Comparison of ENCODE assay signal across 11 mouse cellular contexts in genomic region chr8:4372657-4373056, GRCm38 (mm10). TPM values are rescaled to one million over a fixed set of nuclear protein-coding genes. Genes with fewer than 3 reads are reported as not detected.
DNase-seq lines count a peak whose midpoint lies in the region; ATAC-seq and TF ChIP-seq lines count a peak whose summit lies in the region.
"Had no signal": no experiment of that assay in that cellular context is flagged by ENCODE, and none has a peak within 500 bp of the region (broad histone marks: within the 10 kb centered on the region; RNA-seq: fewer than 3 reads in every experiment).

No protein-coding gene starts in this region.

- no peak for TF ChIP-seq EP300 in liver, postnatal 0 days (IDR thresholded peaks at IDR 0.05; ENCODE audit: low read depth)

- H3K27ac ChIP-seq in forebrain, embryonic 14.5 days (ENCODE audit: low read depth, low read length), result no peak overlapping the region
- no peak overlapping the region for H3K27ac ChIP-seq in forebrain, embryonic 11.5 days (ENCODE audit: low read depth, low read length)
- no peak overlapping the region for H3K27ac ChIP-seq in liver, postnatal 0 days (ENCODE audit: low read depth)
- H3K27ac ChIP-seq in liver, embryonic 12.5 days, result no peak overlapping the region
- H3K27ac ChIP-seq: embryonic facial prominence, embryonic 13.5 days; hindbrain, embryonic 10.5 days; liver, embryonic 13.5 days had no signal

- no peak overlapping the region for H3K9ac ChIP-seq in forebrain, embryonic 14.5 days (ENCODE audit: low read length)
- H3K9ac ChIP-seq in forebrain, embryonic 11.5 days (ENCODE audit: low read length), result no peak overlapping the region
- no peak overlapping the region for H3K9ac ChIP-seq in liver, postnatal 0 days (replicated peaks)
- no peak overlapping the region for H3K9ac ChIP-seq in liver, embryonic 12.5 days
- H3K9ac ChIP-seq: embryonic facial prominence, embryonic 13.5 days; liver, embryonic 13.5 days had no signal

- CTCF ChIA-PET in Patski (lab: Charles Lee), result interaction anchor here (0.7 to 2.0 kb wide), 9 partner anchors 12 to 185 kb away, joined by 3 to 10 read pairs (median 4); no protein-coding TSS in a partner anchor

- no peaks in the 10 kb centered on the region for H3K36me3 ChIP-seq in forebrain, embryonic 14.5 days (ENCODE audit: control insufficient read depth, insufficient read depth, low read length)
- no peaks in the 10 kb centered on the region for H3K36me3 ChIP-seq in forebrain, embryonic 11.5 days (ENCODE audit: control insufficient read depth, insufficient read depth, low read length)
- no peaks in the 10 kb centered on the region for H3K36me3 ChIP-seq in liver, postnatal 0 days (replicated peaks; ENCODE audit: insufficient read depth, low read length)
- no peaks in the 10 kb centered on the region for H3K36me3 ChIP-seq in liver, embryonic 12.5 days
- H3K36me3 ChIP-seq: embryonic facial prominence, embryonic 13.5 days; hindbrain, embryonic 10.5 days; liver, embryonic 13.5 days had no signal

- 76% methylated on average over 2 of the region's 2 CpGs for WGBS in forebrain, embryonic 14.5 days
- 78% methylated on average over 2 of the region's 2 CpGs for WGBS in forebrain, embryonic 11.5 days
- 69% methylated on average over 2 of the region's 2 CpGs for WGBS in liver, postnatal 0 days (ENCODE audit: insufficient replicate concordance)
- 52% methylated on average over 2 of the region's 2 CpGs for WGBS in liver, embryonic 12.5 days (ENCODE audit: insufficient replicate concordance)

- no peak overlapping the region for H3K4me3 ChIP-seq in forebrain, embryonic 14.5 days (ENCODE audit: low read depth, low read length)
- no peak overlapping the region for H3K4me3 ChIP-seq in forebrain, embryonic 11.5 days (ENCODE audit: low read depth, low read length)
- H3K4me3 ChIP-seq in liver, postnatal 0 days (ENCODE audit: low read depth, low read length), result no peak overlapping the region
- H3K4me3 ChIP-seq in liver, embryonic 12.5 days, result no peak overlapping the region
- H3K4me3 ChIP-seq: embryonic facial prominence, embryonic 13.5 days; hindbrain, embryonic 10.5 days; liver, embryonic 13.5 days had no signal

- TF ChIP-seq CTCF in liver, postnatal 0 days (IDR thresholded peaks at IDR 0.05; ENCODE audit: low read depth), result peak; percentile 54
- TF ChIP-seq CTCF in Patski (IDR thresholded peaks at IDR 0.05), result peak; percentile 45

- peak; percentile 30 for DNase-seq in forebrain, embryonic 14.5 days (ENCODE audit: low spot score)
- no peak for DNase-seq in forebrain, embryonic 11.5 days (ENCODE audit: low spot score)
- no peak for DNase-seq in liver, postnatal 0 days
- no peak for DNase-seq in Patski (ENCODE audit: low read depth, low spot score)
- peak; percentile 40 for DNase-seq in naive thymus-derived CD4-positive, alpha-beta T cell, adult 2 months (ENCODE audit: low read depth)
- DNase-seq in frontal cortex, postnatal 25 days (ENCODE audit: low spot score in 2 of 2), result no peak
- no peak for DNase-seq in left cerebral cortex, adult 18-20 months (ENCODE audit: low spot score in 2 of 2)
- DNase-seq: liver, embryonic 13.5 days had no signal

- no peaks in the 10 kb centered on the region for H3K4me1 ChIP-seq in forebrain, embryonic 14.5 days (ENCODE audit: control insufficient read depth, insufficient read depth, low read length)
- no peaks in the 10 kb centered on the region for H3K4me1 ChIP-seq in forebrain, embryonic 11.5 days (replicated peaks; ENCODE audit: control insufficient read depth, insufficient read depth, low read length)
- no peaks in the 10 kb centered on the region for H3K4me1 ChIP-seq in liver, postnatal 0 days (ENCODE audit: insufficient read depth)
- H3K4me1 ChIP-seq in liver, embryonic 12.5 days, result no peaks in the 10 kb centered on the region
- H3K4me1 ChIP-seq: embryonic facial prominence, embryonic 13.5 days; hindbrain, embryonic 10.5 days; liver, embryonic 13.5 days had no signal

- no peaks in the 10 kb centered on the region for H3K27me3 ChIP-seq in forebrain, embryonic 14.5 days (replicated peaks; ENCODE audit: control insufficient read depth, insufficient read depth, low read length)
- H3K27me3 ChIP-seq in forebrain, embryonic 11.5 days (ENCODE audit: control insufficient read depth, insufficient read depth, low read length), result no peaks in the 10 kb centered on the region
- no peaks in the 10 kb centered on the region for H3K27me3 ChIP-seq in liver, postnatal 0 days (ENCODE audit: insufficient read depth, low read length)
- H3K27me3 ChIP-seq in liver, embryonic 12.5 days (replicated peaks), result no peaks in the 10 kb centered on the region
- no peaks in the 10 kb centered on the region for H3K27me3 ChIP-seq in Patski
- H3K27me3 ChIP-seq: embryonic facial prominence, embryonic 13.5 days; liver, embryonic 13.5 days had no signal

- in situ Hi-C loops in Patski (cut with MboI; ENCODE audit: low pct_unique_long_range_greater_than_20kb), result loop anchor here (5.0 to 25.0 kb wide), 4 partner anchors 120 to 660 kb away; partner anchors contain the start of genes Clec4g and Snapc2

- no peak overlapping the region for H3K4me2 ChIP-seq in forebrain, embryonic 14.5 days (ENCODE audit: low read length)
- no peak overlapping the region for H3K4me2 ChIP-seq in forebrain, embryonic 11.5 days (ENCODE audit: low read depth, low read length, severe bottlenecking)
- no peak overlapping the region for H3K4me2 ChIP-seq in liver, postnatal 0 days (ENCODE audit: low read depth, low read length)
- H3K4me2 ChIP-seq in liver, embryonic 12.5 days, result no peak overlapping the region
- H3K4me2 ChIP-seq: embryonic facial prominence, embryonic 13.5 days; liver, embryonic 13.5 days had no signal

- no peaks in the 10 kb centered on the region for H3K9me3 ChIP-seq in forebrain, embryonic 14.5 days (replicated peaks; ENCODE audit: control insufficient read depth, low read length)
- no peaks in the 10 kb centered on the region for H3K9me3 ChIP-seq in forebrain, embryonic 11.5 days (ENCODE audit: control insufficient read depth, low read length)
- no peaks in the 10 kb centered on the region for H3K9me3 ChIP-seq in liver, postnatal 0 days (ENCODE audit: low read length)
- no peaks in the 10 kb centered on the region for H3K9me3 ChIP-seq in liver, embryonic 12.5 days (replicated peaks)
- H3K9me3 ChIP-seq: embryonic facial prominence, embryonic 13.5 days; hindbrain, embryonic 10.5 days; liver, embryonic 13.5 days had no signal

- ATAC-seq in forebrain, embryonic 14.5 days, result no peak
- no peak for ATAC-seq in forebrain, embryonic 11.5 days (replicated peaks; ENCODE audit: low FRiP score)
- no peak for ATAC-seq in liver, postnatal 0 days
- ATAC-seq in liver, embryonic 12.5 days, result no peak
- no peak for ATAC-seq in Patski

- POLR2A ChIA-PET in Patski (lab: Charles Lee), result no interaction called here

RNA-seq across cellular contexts. Expression of gene Elavl1, which starts 47.4 kb away (rescaled TPM):
- polyA plus RNA-seq in forebrain, embryonic 14.5 days (2014; fragmentation: Nextera tagmentation; extraction: Ambion mirVana), result 134 and 153 TPM in 2 replicates
- 371 and 394 TPM in 2 replicates for polyA plus RNA-seq in forebrain, embryonic 11.5 days (2014; fragmentation: Nextera tagmentation; extraction: Ambion mirVana)
- polyA plus RNA-seq in liver, postnatal 0 days (2015; fragmentation: Nextera tagmentation; extraction: Ambion mirVana), result 57.6 and 59.6 TPM in 2 replicates
- polyA plus RNA-seq in liver, embryonic 12.5 days (2016; fragmentation: Nextera tagmentation; extraction: Ambion mirVana), result 211 and 215 TPM in 2 replicates
- polyA plus RNA-seq in Patski (2021), result 66.1 TPM
- 10 to 100 TPM; 73.3 to 77.0 TPM for total RNA-seq in left cerebral cortex, adult 18-20 months (2021)

RNA-seq across cellular contexts. Expression of gene Ccl25, which starts 47.6 kb away (rescaled TPM):
- polyA plus RNA-seq in forebrain, embryonic 14.5 days (2014; fragmentation: Nextera tagmentation; extraction: Ambion mirVana), result 12.2 and 16.3 TPM in 2 replicates
- 23.7 and 24.6 TPM in 2 replicates for polyA plus RNA-seq in forebrain, embryonic 11.5 days (2014; fragmentation: Nextera tagmentation; extraction: Ambion mirVana)
- 4.0 and 5.5 TPM in 2 replicates for polyA plus RNA-seq in liver, postnatal 0 days (2015; fragmentation: Nextera tagmentation; extraction: Ambion mirVana)
- 9.6 and 10.9 TPM in 2 replicates for polyA plus RNA-seq in liver, embryonic 12.5 days (2016; fragmentation: Nextera tagmentation; extraction: Ambion mirVana)
- 5.6 TPM for polyA plus RNA-seq in Patski (2021)
- total RNA-seq in left cerebral cortex, adult 18-20 months (2021), result 10 to 100 TPM; 19.6 to 19.9 TPM

Comparison
In these comparisons a context has a peak if more than half of its experiments do, and no peak if none do; other contexts are left out.
1. DNase-seq: peak in forebrain, embryonic 14.5 days (single experiment) and naive thymus-derived CD4-positive, alpha-beta T cell, adult 2 months (single experiment); none in forebrain, embryonic 11.5 days (single experiment), liver, postnatal 0 days (single experiment), Patski (single experiment), frontal cortex, postnatal 25 days (0 of 2) and left cerebral cortex, adult 18-20 months (0 of 2).